Mouse (Mus musculus) midbrain, embryonic 11.5 days (tissue): ENCODE results near the gene Prrg2. TPM values are rescaled to one million over a fixed set of nuclear protein-coding genes. Genes with fewer than 3 reads are reported as not detected.

Source experiments
- ATAC-seq: fragments of 200-750 bp; cut with Nextera tagmentation; 2 replicates; pipeline ENCODE4 v1.8.0; 2017; ENCODE audit warnings: moderate TSS enrichment, moderate library complexity; ENCODE audit not compliant: low FRiP score
- DNase-seq: peaks from one replicate; pipeline ENCODE4 v3.0.0; 2015; ENCODE audit warnings: low spot score; ENCODE audit errors: missing footprints
- H3K27ac ChIP-seq: fragments of 300-500 bp; sonication (generic); 2 replicates; pipeline ENCODE4 v1.5.1; 2014; ENCODE audit warnings: low read depth, low read length
- H3K27me3 ChIP-seq: fragments of 300-500 bp; sonication (generic); 2 replicates; pipeline ENCODE4 v1.6.1; 2014; ENCODE audit warnings: mild to moderate bottlenecking, low read length, moderate library complexity, mixed read lengths; ENCODE audit not compliant: control insufficient read depth, insufficient read depth
- H3K36me3 ChIP-seq: fragments of 300-500 bp; sonication (generic); 2 replicates; pipeline ENCODE4 v1.6.1; 2014; ENCODE audit warnings: mild to moderate bottlenecking, low read length, moderate library complexity, mixed read lengths; ENCODE audit not compliant: control insufficient read depth, insufficient read depth
- H3K4me1 ChIP-seq: fragments of 300-500 bp; sonication (generic); 2 replicates; pipeline ENCODE4 v1.6.1; 2014; ENCODE audit warnings: low read length; ENCODE audit not compliant: control insufficient read depth, insufficient read depth
- H3K4me2 ChIP-seq: fragments of 300-500 bp; sonication (generic); 2 replicates; pipeline ENCODE4 v1.6.1; 2014; ENCODE audit warnings: mild to moderate bottlenecking, moderate library complexity
- H3K4me3 ChIP-seq: fragments of 300-500 bp; sonication (generic); 2 replicates; pipeline ENCODE4 v1.5.1; 2014; ENCODE audit warnings: low read depth, low read length
- H3K9ac ChIP-seq: fragments of 300-500 bp; sonication (generic); 2 replicates; pipeline ENCODE4 v1.6.1; 2014; ENCODE audit warnings: low read length
- H3K9me3 ChIP-seq: fragments of 300-500 bp; sonication (generic); 2 replicates; pipeline ENCODE4 v1.6.1; 2016; ENCODE audit warnings: low read length; ENCODE audit not compliant: control insufficient read depth
- WGBS: fragments of 180-500 bp; shearing (Covaris S2); extraction: QIAGEN DNeasy Blood & Tissue Kit; methylation state at CpG from one replicate; pipeline ENCODE4 v1.1.7; 2014; 5-methylcytosine and 5-hydroxymethylcytosine counted together
- polyA plus RNA-seq: library from polyadenylated mRNA; unstranded; fragments of >200 nt; fragmentation: Nextera tagmentation; extraction: Ambion mirVana; gene quantifications from 2 replicates; pipeline ENCODE4 v1.2.1, GENCODE M21; 2014

Prrg2 gene
- polyA plus RNA-seq, 1 experiment from 2014 or later: 13.5 TPM

- H3K4me1 ChIP-seq: no peaks in the 10 kb centered on the region
- no peaks in the 10 kb centered on the region for H3K27me3 ChIP-seq
- H3K36me3 ChIP-seq: peaks cover 60% of the 10 kb centered on the region
- DNase-seq (no peak), ATAC-seq (no peak)
- no peak overlapping the region for H3K27ac ChIP-seq
- H3K4me2 ChIP-seq: no peak overlapping the region
- H3K9ac ChIP-seq: no peak overlapping the region
- 93% methylated on average over 19 of the region's 19 CpGs for WGBS
- no peaks in the 10 kb centered on the region for H3K9me3 ChIP-seq
- no peak overlapping the region for H3K4me3 ChIP-seq
Observed at GRCm38 (mm10) chr7:45033722-45034359, 28.6 kb downstream of the Prrg2 start.

- Histone ChIP-seq H3K36me3 (peaks cover 56% of the 10 kb centered on the region), H3K9me3 (no peaks in the 10 kb centered on the region), H3K4me3 (no peak overlapping the region), H3K9ac (no peak overlapping the region), H3K4me2 (no peak overlapping the region), H3K27me3 (no peaks in the 10 kb centered on the region), H3K27ac (no peak overlapping the region), H3K4me1 (peaks cover 3% of the 10 kb centered on the region; the same call in 1 of the 2 replicates)
- DNase-seq (no peak), ATAC-seq (no peak)
- WGBS: 98% methylated on average over 8 of the region's 8 CpGs
Observed at GRCm38 (mm10) chr7:45030857-45031256, 31.6 kb downstream of the Prrg2 start.

GRCm38 (mm10) chr7:45029995-45030394, 32.5 kb downstream of the Prrg2 start:
- H3K4me3 ChIP-seq: no peak overlapping the region
- H3K27me3 ChIP-seq: no peaks in the 10 kb centered on the region
- peaks cover 3% of the 10 kb centered on the region; the same call in 1 of the 2 replicates for H3K4me1 ChIP-seq
- WGBS: 94% methylated on average over 6 of the region's 6 CpGs
- H3K9me3 ChIP-seq: no peaks in the 10 kb centered on the region
- no peak for DNase-seq
- no peak for ATAC-seq
- peaks cover 51% of the 10 kb centered on the region for H3K36me3 ChIP-seq
- no peak overlapping the region for H3K4me2 ChIP-seq
- no peak overlapping the region for H3K27ac ChIP-seq
- H3K9ac ChIP-seq: no peak overlapping the region

- Histone ChIP-seq H3K4me1 (peaks cover 3% of the 10 kb centered on the region; the same call in 1 of the 2 replicates), H3K4me3 (no peak overlapping the region), H3K9ac (no peak overlapping the region), H3K4me2 (no peak overlapping the region), H3K36me3 (peaks cover 35% of the 10 kb centered on the region), H3K27ac (no peak overlapping the region), H3K9me3 (no peaks in the 10 kb centered on the region), H3K27me3 (no peaks in the 10 kb centered on the region)
- DNase-seq (no peak), ATAC-seq (no peak)
- WGBS: 92% methylated on average over 11 of the region's 11 CpGs
Observed at GRCm38 (mm10) chr7:45028351-45028750, 34.1 kb downstream of the Prrg2 start.

GRCm38 (mm10) chr7:45027761-45028160, 34.7 kb downstream of the Prrg2 start:
- Histone ChIP-seq H3K9me3 (no peaks in the 10 kb centered on the region), H3K4me3 (no peak overlapping the region), H3K4me2 (no peak overlapping the region), H3K4me1 (peaks cover 3% of the 10 kb centered on the region; the same call in 1 of the 2 replicates), H3K27me3 (no peaks in the 10 kb centered on the region), H3K27ac (no peak overlapping the region), H3K9ac (no peak overlapping the region), H3K36me3 (peaks cover 35% of the 10 kb centered on the region)
- ATAC-seq (no peak), DNase-seq (no peak)
- WGBS: 95% methylated on average over 9 of the region's 9 CpGs

- Histone ChIP-seq H3K9ac (no peak overlapping the region), H3K27me3 (no peaks in the 10 kb centered on the region), H3K4me2 (no peak overlapping the region), H3K36me3 (peaks cover 26% of the 10 kb centered on the region), H3K9me3 (no peaks in the 10 kb centered on the region), H3K27ac (no peak overlapping the region), H3K4me1 (peaks cover 3% of the 10 kb centered on the region; the same call in 1 of the 2 replicates), H3K4me3 (no peak overlapping the region)
- DNase-seq (no peak), ATAC-seq (no peak)
- 42% methylated on average over 2 of the region's 2 CpGs for WGBS
Observed at GRCm38 (mm10) chr7:45026256-45026655, 36.2 kb downstream of the Prrg2 start.

- Histone ChIP-seq H3K36me3 (peaks cover 20% of the 10 kb centered on the region), H3K9ac (no peak overlapping the region), H3K9me3 (no peaks in the 10 kb centered on the region), H3K4me3 (no peak overlapping the region), H3K27ac (no peak overlapping the region), H3K4me1 (peaks cover 3% of the 10 kb centered on the region; the same call in 1 of the 2 replicates), H3K27me3 (no peaks in the 10 kb centered on the region), H3K4me2 (no peak overlapping the region)
- DNase-seq: no peak
- no peak for ATAC-seq
- WGBS: 80% methylated on average over 8 of the region's 8 CpGs
Observed at GRCm38 (mm10) chr7:45025601-45026220, 36.8 kb downstream of the Prrg2 start.

- no peak overlapping the region for H3K4me3 ChIP-seq
- no peaks in the 10 kb centered on the region for H3K9me3 ChIP-seq
- peaks cover 3% of the 10 kb centered on the region; the same call in 1 of the 2 replicates for H3K4me1 ChIP-seq
- no peak for DNase-seq
- H3K27ac ChIP-seq: no peak overlapping the region
- H3K36me3 ChIP-seq: peaks cover 16% of the 10 kb centered on the region
- WGBS: 87% methylated on average over 15 of the region's 15 CpGs
- no peak overlapping the region for H3K4me2 ChIP-seq
- no peak overlapping the region for H3K9ac ChIP-seq
- ATAC-seq: 0 out of 2 replicates have a peak, but pooled peaks have one; percentile 19
- no peaks in the 10 kb centered on the region for H3K27me3 ChIP-seq
Observed at GRCm38 (mm10) chr7:45024281-45025248, 37.9 kb downstream of the Prrg2 start.
